ENCODE assay signal across 1 mouse cellular context in the genomic region with DNA sequence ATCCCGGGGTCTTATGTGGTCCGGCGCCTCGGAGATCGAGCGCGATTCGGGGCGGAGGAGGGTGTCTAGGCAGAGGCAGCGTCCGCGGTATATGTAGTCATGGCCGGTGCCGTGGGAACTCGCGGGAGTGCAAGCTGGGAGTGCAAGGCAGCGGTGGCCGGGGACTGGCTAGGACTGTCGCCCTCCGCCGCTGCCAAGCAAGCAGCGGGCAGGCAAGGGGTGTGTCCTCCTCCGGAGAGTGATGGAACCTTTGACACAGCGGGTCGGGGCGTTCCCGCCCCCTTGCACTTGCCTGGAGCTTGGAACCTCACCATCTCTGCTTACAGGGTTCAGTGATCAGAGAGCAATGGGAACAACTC.
A peak's percentile ranks its signal among the peaks of the same experiment; 100 is the strongest.
TF ChIP-seq lines count a peak whose summit lies in the region.

No protein-coding gene starts in this region.

TF ChIP-seq in CH12.LX, 34 proteins besides CTCF, POLR2A, EP300 and RAD21:
- TF ChIP-seq MXI1 (IDR thresholded peaks at IDR 0.05; ENCODE audit: low read depth, low read length) (peak; percentile 41; the same call in 1 of the 2 replicates), SMC3 (IDR thresholded peaks at IDR 0.05; ENCODE audit: low read depth, low read length) (no peak), SIN3A (IDR thresholded peaks at IDR 0.05; ENCODE audit: low read length) (peak; percentile 61; the same call in 1 of the 2 replicates)
TF ChIP-seq in CH12.LX: peak in this region for 2.
